Comparison of ENCODE assay signal across 7 mouse cellular contexts in genomic region chrX:168672425-168672824, GRCm38 (mm10). TPM values are rescaled to one million over a fixed set of nuclear protein-coding genes. Genes with fewer than 3 reads are reported as not detected.
A peak's percentile ranks its signal among the peaks of the same experiment; 100 is the strongest.
DNase-seq lines count a peak whose midpoint lies in the region; ATAC-seq and TF ChIP-seq lines count a peak whose summit lies in the region.

No protein-coding gene starts in this region.

- no peaks in the 10 kb centered on the region; the same call in 1 of the 2 replicates for H3K36me3 ChIP-seq in hindbrain, embryonic 15.5 days

- 0 out of 2 replicates have a peak, but pooled peaks cover 5% of the 10 kb centered on the region for H3K4me1 ChIP-seq in hindbrain, embryonic 15.5 days (replicated peaks)

- H3K27me3 ChIP-seq in hindbrain, embryonic 15.5 days, result no peaks in the 10 kb centered on the region

- DNase-seq in ZHBTc4 (ENCODE audit: low read depth, low spot score), result peak; percentile 75
- DNase-seq in cerebellum, postnatal 14 days, result peak; percentile 51 to 62
- DNase-seq in frontal cortex, postnatal 36 days (ENCODE audit: low spot score in 2 of 2), result peak; percentile 40 to 67
- DNase-seq in left cerebral cortex, adult 2 months (ENCODE audit: extremely low spot score in 1 of 2, low spot score in 2 of 2), result peak; percentile 23 to 48
- DNase-seq in right cerebral cortex, adult 2 months (ENCODE audit: low spot score in 2 of 2), result peak; percentile 49 to 51

- WGBS in hindbrain, embryonic 15.5 days, result 22% methylated on average over 9 of the region's 9 CpGs

- intact Hi-C loops in left cerebral cortex, adult 2 months (cut with DNase I), result loop anchor here (5.0 kb wide), 2 partner anchors 265 to 650 kb away; partner anchors contain the start of gene Hccs

- peak overlapping the region; percentile 72 for H3K9ac ChIP-seq in hindbrain, embryonic 15.5 days

- peak overlapping the region; percentile 77 for H3K4me2 ChIP-seq in hindbrain, embryonic 15.5 days

- H3K27ac ChIP-seq in hindbrain, embryonic 15.5 days (replicated peaks), result no peak overlapping the region; the same call in 1 of the 2 replicates
- H3K27ac ChIP-seq in left cerebral cortex, adult 2 months, result peak overlapping the region; percentile 93

- no peaks in the 10 kb centered on the region for H3K9me3 ChIP-seq in hindbrain, embryonic 15.5 days

- peak overlapping the region; percentile 61 for H3K4me3 ChIP-seq in hindbrain, embryonic 15.5 days
- H3K4me3 ChIP-seq in left cerebral cortex, adult 2 months, result peak overlapping the region; percentile 68

- TF ChIP-seq CTCF in left cerebral cortex, adult 2 months (IDR thresholded peaks at IDR 0.05), result no peak

- peak; percentile 40; the same call in 1 of the 2 replicates for ATAC-seq in hindbrain, embryonic 15.5 days (ENCODE audit: low FRiP score, low read depth)
- peak; percentile 68 for ATAC-seq in megakaryocyte, adult 5-6 weeks (ENCODE audit: poor library complexity, severe bottlenecking)

RNA-seq across cellular contexts. Expression of gene Msl3, which starts 1.3 kb away (rescaled TPM):
- polyA plus RNA-seq in hindbrain, embryonic 15.5 days (2015; fragmentation: Nextera tagmentation; extraction: Ambion mirVana), result 18.2 and 18.8 TPM in 2 replicates
- 10 to 100 TPM; 24.0 to 25.9 TPM for total RNA-seq in left cerebral cortex, adult 2 months (2021)
- 50.9 and 64.0 TPM in 2 replicates for total RNA-seq in megakaryocyte, adult 5-6 weeks (2015)
- total RNA-seq in megakaryocyte, adult 5-6 weeks (2017), result 91.2 and 93.5 TPM in 2 replicates
